Mouse (Mus musculus): ENCODE data around the gene Wfdc10. TPM values are rescaled to one million over a fixed set of nuclear protein-coding genes. Genes with fewer than 3 reads are reported as not detected.
A peak's percentile ranks its signal among the peaks of the same experiment; 100 is the strongest.
"Not testable (repeated sequence)": the region's sequence is repeated elsewhere in the genome, so short reads cannot be mapped to it uniquely, and the experiment has no call there.

Wfdc10 gene
- not detected for total RNA-seq (2021)
- long read RNA-seq, experiment 1: 0 reads
- long read RNA-seq, experiment 2: 0 reads

DNA sequence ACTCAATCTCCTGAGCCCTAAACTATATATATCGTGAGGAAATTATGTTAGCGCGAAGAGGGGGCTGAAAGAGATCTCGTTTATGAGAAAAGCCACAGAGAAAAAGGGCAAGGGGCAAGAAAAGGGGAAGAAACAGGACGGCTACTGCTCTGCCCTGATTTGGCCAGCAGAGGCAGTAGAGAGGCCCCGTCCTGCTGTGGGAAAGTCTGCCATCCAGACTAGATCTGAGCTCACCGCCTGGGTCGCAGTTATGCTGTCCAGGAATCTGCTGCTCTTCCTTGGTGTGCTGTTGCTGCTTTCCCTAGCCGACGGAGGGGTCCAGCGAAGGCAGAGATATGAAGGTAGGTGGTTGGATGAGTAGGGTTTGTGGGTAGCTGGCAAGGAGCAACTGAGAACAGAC is at the start of gene Wfdc10:
Wfdc10 (plus strand) TSS at position 189 of the 400 bp plus-strand sequence.
- peak; percentile 30 to 62 for DNase-seq
- intact Hi-C loops (cut with DNase I): no loop called here

DNA sequence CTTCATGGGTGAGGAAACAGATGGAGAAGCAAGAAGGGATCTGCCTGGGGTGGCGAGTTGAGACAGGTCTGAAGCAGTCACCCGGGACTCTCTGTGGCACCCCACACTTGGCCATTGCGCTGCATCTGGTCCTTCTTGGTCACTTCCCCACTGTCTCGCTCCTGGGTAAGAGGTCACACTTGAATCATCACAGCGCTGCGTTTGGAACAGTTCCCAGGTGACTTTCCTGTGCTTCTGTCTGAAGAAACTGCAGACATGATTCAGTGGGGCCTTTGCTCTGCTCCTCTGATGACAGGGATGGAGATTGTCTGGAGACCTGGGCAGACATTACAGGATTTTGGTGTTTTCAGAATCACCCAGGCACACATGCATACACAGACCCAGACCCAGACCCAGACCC is 47.1 kb upstream of the Wfdc10 start:
- no peak for DNase-seq
- intact Hi-C loops (cut with DNase I): no loop called here

- peak; percentile 64 for DNase-seq
- intact Hi-C loops (cut with DNase I): not testable (repeated sequence)
These were observed 42.4 kb upstream of the Wfdc10 start, which contains the start of the genes Wfdc6b and Wfdc8 for GRCm38 (mm10) chr2:164613471-164613870. Gene Wfdc6b (plus strand): TSS chr2:164613522. Gene Wfdc8 (minus strand): TSS chr2:164613626.

DNA sequence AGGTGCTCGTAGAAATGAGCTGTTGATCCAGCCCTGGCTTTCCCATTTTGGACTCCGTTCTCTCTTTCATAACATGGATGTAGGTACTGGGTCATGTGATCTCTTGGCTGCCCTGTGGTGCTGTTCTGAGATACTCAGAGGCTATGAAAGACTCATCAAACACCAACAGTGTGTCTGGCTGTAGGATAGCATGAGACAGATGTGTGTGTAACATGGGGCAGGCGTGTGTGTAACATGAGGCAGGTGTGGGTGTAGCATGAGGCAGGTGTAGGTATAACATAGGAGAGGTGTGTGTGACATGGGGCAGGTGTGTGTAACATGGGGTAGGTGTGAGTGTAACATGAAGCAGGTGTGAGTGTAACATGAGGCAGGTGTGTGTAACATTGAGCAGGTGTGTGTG is 40.5 kb upstream of the Wfdc10 start:
- intact Hi-C loops (cut with DNase I): no loop called here
- no peak for DNase-seq

GRCm38 (mm10) chr2:164619050-164619449 is 36.8 kb upstream of the Wfdc10 start:
- intact Hi-C loops (cut with DNase I): no loop called here
- no peak for DNase-seq

DNA sequence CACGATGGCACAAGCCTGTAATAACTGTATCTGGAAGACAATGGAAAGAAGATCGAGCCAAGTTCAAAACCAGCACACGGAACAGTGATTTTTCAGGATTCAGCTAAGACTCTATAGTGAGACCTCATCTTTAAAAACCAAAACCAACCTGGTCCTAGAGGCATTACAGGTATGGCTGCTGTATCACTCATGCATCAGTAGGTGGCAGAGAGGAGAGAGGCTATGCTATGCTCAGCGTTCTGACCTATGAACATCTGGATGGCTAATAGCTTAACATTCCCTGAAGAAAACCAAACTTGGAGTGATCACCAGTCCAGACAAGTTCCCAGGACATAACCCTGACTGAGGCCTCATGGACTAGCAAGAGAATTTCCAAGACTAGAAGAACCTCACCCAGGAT is 34.1 kb upstream of the Wfdc10 start:
- no peak for DNase-seq
- intact Hi-C loops (cut with DNase I): no loop called here

GRCm38 (mm10) chr2:164635266-164635665 is 20.6 kb upstream of the Wfdc10 start:
- no peak for DNase-seq
- intact Hi-C loops (cut with DNase I): no loop called here

- intact Hi-C loops (cut with DNase I): no loop called here
- DNase-seq: no peak
These were observed 17.1 kb upstream of the Wfdc10 start, which contains the start of gene Wfdc16 for GRCm38 (mm10) chr2:164638696-164639095. Gene Wfdc16 (minus strand): TSS chr2:164638796.

DNA sequence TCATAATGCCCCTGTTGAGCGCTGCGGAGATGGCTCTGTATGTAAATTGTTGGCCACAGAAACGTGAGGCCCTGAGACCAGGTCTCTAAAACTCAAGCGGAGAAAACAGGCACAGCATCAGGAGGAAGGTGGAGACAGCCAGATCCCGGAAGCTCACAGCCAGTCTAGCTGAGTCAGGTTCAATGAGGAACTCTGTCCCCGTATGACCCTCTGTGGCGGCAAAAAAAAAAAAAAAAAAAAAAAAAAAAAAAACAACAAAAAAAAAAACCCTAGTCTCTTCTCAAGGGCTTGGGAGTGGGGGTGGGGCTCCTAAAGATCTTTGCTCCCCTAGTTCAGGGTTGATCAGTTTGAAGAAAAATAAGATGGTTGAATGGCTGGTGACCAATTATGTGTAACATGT is 14.7 kb upstream of the Wfdc10 start:
- intact Hi-C loops (cut with DNase I): no loop called here
- DNase-seq: peak in 1 of 2 experiments; percentile 10

GRCm38 (mm10) chr2:164641881-164642673 is 13.8 kb upstream of the Wfdc10 start:
- DNase-seq: no peak
- intact Hi-C loops (cut with DNase I): no loop called here

GRCm38 (mm10) chr2:164656483-164656882 is 637 bp downstream of the Wfdc10 start, which contains the start of gene Wfdc9:
Gene Wfdc9 (minus strand): TSS chr2:164656583.
- no peak for DNase-seq
- intact Hi-C loops (cut with DNase I): no loop called here

DNA sequence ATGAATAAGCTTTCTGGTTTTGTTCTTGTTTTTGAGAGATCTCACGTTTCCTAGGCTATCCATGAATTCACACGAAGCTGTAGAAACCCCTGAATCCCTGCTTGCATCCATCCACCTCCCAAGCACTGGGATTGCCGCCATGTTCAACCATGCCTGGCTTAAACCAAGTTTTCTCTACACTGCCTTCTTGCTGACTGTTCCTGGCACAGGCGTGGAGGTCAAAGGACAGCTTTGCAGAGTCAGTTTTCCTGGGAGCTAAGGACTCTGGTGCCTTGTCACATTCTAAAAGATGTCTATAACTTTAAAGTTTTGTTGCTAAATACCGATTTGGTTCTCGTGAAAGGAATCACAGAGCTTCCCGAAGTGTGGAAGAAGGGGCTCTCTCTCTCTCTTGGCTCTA is 9.0 kb downstream of the Wfdc10 start:
- DNase-seq: no peak
- intact Hi-C loops (cut with DNase I): no loop called here

DNA sequence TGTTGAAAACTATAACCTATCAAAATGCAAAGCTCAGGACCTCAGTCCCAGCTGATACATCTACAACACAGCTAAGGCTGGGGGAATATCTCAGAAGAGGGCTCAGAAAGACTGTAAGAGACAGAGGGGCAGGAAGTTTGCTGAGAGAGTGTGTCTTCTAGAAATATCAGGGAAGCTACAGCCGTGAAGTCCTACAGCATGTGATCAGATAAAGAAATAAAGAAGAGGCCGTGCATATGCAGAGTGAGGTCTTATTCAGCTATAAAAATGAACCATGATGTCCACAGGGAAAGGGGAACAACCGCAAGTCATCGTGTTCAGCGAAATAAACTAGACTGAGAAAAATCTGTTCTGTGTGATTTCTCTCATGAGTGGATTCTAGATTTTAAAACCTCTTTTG is 14.4 kb downstream of the Wfdc10 start:
- intact Hi-C loops (cut with DNase I): no loop called here

DNA sequence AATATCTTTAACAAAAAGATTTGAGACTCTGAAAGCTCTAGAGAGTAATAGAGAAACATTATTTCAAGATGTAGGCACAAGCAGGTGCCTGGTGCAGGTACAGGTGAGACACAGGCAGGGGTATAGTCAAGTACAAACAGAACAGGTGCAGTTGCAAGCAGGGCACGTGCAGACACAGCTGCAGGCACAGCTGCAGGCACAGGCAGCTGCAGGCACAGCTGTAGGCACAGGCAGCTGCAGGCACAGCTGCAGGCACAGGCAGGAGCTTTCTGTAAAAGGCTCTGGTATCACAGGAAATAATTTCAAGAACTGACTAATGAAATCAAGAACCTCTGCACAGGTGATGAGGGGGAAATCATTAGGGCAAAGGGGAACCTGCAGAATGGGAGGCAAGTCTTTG is 15.1 kb downstream of the Wfdc10 start:
- intact Hi-C loops (cut with DNase I): no loop called here
- DNase-seq: no peak

More for the DNA sequence above, 14.4 kb downstream of the Wfdc10 start:
- DNase-seq: no peak

GRCm38 (mm10) chr2:164673987-164674386 is 18.1 kb downstream of the Wfdc10 start, which contains the start of gene Wfdc11:
Gene Wfdc11 (minus strand): TSS chr2:164674087.
- DNase-seq: no peak
- intact Hi-C loops (cut with DNase I): no loop called here

DNA sequence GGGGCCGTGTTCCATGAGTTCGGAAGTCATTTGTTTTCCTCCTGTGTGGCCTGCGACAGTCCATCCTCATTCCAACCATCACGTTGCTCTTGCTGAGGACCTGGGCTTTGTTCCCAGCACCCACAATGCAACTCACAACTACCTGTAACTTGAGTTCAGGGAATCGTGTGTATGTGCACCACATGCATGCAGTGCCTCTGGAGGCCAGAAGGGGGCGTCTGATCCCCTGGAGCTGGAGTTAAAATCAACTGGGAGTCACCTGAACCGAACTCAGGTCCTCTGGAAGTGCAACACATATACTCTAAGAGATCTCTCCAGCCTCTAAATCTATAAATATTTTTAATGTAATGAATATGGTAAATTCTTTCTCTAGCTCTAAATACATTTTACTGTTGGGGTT is 20.3 kb downstream of the Wfdc10 start:
- no peak for DNase-seq
- intact Hi-C loops (cut with DNase I): loop anchor here (5.0 kb wide), 1 partner anchor 116 kb away; no protein-coding TSS in a partner anchor

DNA sequence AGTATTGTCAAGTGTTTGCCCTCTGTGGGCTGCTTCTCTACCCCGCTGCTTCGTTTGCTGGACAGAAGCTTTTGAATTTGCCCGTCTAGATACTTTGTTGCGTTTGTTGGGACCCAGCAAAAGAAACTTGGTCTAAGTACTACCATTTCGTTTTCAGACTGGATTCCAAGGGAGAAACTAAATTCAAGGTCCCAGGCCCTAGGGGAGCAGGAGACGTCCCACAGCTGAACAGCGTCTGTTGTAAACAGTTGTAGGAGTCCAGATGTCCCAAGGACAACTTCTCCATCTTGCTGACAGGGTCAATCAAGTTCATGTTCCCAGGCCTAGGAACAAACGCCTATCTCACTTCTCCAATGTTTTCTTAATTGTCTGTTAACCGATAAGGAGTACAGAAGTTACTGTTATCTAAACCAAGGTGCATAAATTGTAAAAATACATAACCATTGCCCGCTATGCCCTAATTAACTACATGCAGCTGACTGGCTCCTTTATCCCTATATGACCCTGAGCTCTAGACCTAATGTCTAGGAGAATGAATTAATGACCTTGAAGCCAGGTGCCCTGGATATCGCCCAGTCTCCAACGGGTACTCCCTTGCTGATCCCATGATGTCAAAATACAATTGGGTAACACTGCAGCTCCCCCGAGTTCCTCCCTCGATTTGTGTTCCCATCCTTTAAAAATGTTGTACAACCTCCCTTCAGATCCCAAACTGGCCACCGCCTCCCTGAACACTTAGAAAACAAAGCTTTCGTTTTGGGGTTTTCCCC is 21.3 kb downstream of the Wfdc10 start:
- intact Hi-C loops (cut with DNase I): loop anchor here (5.0 kb wide), 1 partner anchor 115 kb away; no protein-coding TSS in a partner anchor
- DNase-seq: no peak

DNA sequence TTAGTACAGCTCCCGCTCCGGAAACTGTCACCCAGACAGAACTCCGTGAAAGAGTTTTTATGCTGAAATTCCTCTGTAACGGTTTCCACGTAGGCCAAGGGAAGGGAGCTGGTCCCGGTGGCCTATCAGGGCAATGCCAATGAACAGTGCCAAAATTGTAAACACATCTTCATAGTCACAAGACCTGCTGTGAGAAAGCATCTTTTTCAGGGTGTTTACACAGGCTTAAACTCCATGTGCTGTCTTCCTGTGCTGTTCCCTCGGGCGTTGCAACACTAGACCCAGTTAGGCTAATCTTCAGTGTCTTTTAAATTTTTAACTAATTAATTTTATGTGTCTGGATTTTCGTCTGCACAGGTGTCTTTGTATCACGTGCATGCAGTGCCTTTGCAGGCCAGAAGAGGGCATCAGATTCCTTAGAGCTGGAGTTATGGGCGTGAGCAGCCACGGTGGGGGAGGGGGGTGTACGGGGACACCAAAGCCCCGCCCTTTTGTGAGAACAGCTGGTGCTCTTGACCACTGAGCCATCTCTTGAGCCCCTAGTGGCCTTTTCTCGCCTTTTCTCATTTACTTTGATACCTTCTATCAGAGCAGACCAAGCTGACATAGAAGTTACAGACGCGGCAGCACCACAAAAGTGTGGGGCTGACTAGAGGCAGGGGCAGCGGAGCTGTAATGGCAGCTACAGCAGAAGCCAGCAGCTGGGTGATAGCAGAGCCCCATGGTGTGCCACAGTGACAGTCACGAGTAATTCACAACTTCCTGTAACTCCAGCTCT is 23.2 kb downstream of the Wfdc10 start:
- intact Hi-C loops (cut with DNase I): loop anchor here (1.0 to 5.0 kb wide), 2 partner anchors 46 to 113 kb away; no protein-coding TSS in a partner anchor
- peak; percentile 62 to 82 for DNase-seq

DNA sequence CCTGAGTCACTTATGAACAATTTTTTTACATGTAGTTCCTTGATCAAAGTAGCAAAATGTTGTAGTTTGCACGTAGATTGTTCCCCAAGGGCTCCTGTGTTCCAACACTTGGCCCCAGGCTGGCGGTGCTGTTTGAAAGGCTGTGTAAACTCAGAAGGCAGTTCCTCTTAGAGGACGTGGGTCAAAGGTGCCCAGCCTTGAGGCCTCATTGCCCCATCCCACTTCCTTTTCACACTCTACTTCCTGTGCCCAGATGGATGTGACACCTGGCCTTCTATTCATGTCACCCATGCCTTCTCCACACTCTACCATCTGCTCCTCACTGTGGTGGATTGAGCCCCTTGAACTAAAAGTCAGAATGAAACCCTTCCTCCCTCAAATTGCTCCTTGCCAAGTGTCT is 24.1 kb downstream of the Wfdc10 start:
- intact Hi-C loops (cut with DNase I): loop anchor here (1.0 to 5.0 kb wide), 2 partner anchors 45 to 112 kb away; no protein-coding TSS in a partner anchor
- DNase-seq: no peak

- intact Hi-C loops (cut with DNase I): no loop called here
- DNase-seq: no peak
These were observed 29.0 kb downstream of the Wfdc10 start, which contains the start of gene Wfdc13 for GRCm38 (mm10) chr2:164684807-164685206. Gene Wfdc13 (plus strand): TSS chr2:164685107.
